In the genomic region with DNA sequence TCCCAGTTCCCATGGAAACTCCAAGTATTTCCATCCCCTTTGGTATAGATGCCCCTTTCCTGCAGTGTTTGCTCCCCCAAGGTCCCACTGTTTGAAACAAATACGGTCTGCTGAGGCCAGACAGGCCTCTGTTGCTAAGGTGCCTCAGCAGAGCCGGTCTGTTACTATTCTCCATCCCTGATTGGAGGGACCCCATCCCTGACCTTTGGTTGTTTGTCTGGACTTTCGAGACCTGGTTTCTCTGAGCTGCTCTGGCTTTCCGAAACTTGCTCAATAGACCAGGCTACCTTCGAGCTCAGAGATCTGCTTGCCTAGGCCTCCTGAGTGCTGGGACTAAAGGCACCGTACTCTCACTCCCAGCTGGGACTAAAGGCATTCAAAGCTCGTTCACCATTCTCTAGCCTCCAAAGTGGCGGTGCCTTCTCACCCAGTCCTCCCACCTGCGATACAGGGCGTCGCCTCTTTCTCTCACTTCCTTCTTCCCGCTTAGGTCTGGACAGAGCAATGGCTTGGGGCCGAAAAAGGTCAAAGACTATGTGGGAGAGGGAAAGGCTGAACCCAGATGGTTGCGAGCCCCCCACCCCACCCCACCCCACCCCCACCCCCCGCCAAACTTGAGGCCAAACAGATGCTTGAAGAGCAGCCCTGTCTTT, we compare ENCODE assay signal across 17 mouse cellular contexts. TPM values are rescaled to one million over a fixed set of nuclear protein-coding genes. Genes with fewer than 3 reads are reported as not detected.
DNase-seq lines count a peak whose midpoint lies in the region; ATAC-seq and TF ChIP-seq lines count a peak whose summit lies in the region.
"Had no signal": no experiment of that assay in that cellular context is flagged by ENCODE, and none has a peak within 500 bp of the region (broad histone marks: within the 10 kb centered on the region; RNA-seq: fewer than 3 reads in every experiment).

No protein-coding gene starts in this region.

- H3K4me2 ChIP-seq in midbrain, embryonic 13.5 days (replicated peaks), result no peak overlapping the region
- no peak overlapping the region for H3K4me2 ChIP-seq in liver, embryonic 14.5 days (ENCODE audit: low read depth)
- H3K4me2 ChIP-seq: limb, embryonic 12.5 days had no signal

- no peak for TF ChIP-seq POLR2A in cerebellum, adult 2 months (IDR thresholded peaks at IDR 0.05; ENCODE audit: borderline replicate concordance, insufficient read depth, low read length)

- H3K9me3 ChIP-seq in midbrain, embryonic 10.5 days (replicated peaks), result no peaks in the 10 kb centered on the region
- no peaks in the 10 kb centered on the region for H3K9me3 ChIP-seq in midbrain, embryonic 13.5 days
- H3K9me3 ChIP-seq in liver, embryonic 14.5 days (ENCODE audit: control insufficient read depth, low read length), result no peaks in the 10 kb centered on the region
- H3K9me3 ChIP-seq: hindbrain, embryonic 10.5 days; limb, embryonic 12.5 days had no signal

- no peak for DNase-seq in midbrain, embryonic 10.5 days (ENCODE audit: low spot score)
- DNase-seq in liver, embryonic 14.5 days (ENCODE audit: low read depth in 3 of 3, low spot score in 3 of 3), result peak in 2 of 3 experiments; percentile 16 to 26
- DNase-seq in layer of hippocampus, adult 9-11 months, result no peak
- no peak for DNase-seq in heart, adult 8-10 months (ENCODE audit: low spot score)
- DNase-seq in cerebellum, adult 2 months, result no peak
- DNase-seq: cerebellum, adult 18-20 months; embryo, embryonic 11 days; heart, adult 2 months; kidney, adult 2 months; right cerebral cortex, postnatal 14 days; thymus, postnatal 25 days had no signal

- H3K9ac ChIP-seq in midbrain, embryonic 13.5 days (replicated peaks), result no peak overlapping the region
- no peak overlapping the region for H3K9ac ChIP-seq in liver, embryonic 14.5 days (replicated peaks)
- H3K9ac ChIP-seq: limb, embryonic 12.5 days had no signal

- H3K4me3 ChIP-seq in midbrain, embryonic 10.5 days, result no peak overlapping the region
- no peak overlapping the region for H3K4me3 ChIP-seq in midbrain, embryonic 13.5 days (replicated peaks)
- H3K4me3 ChIP-seq in liver, embryonic 14.5 days (ENCODE audit: insufficient read depth in 1 of 2, low read depth in 2 of 2, low read length in 2 of 2), result no peak overlapping the region
- no peak overlapping the region for H3K4me3 ChIP-seq in cerebellum, adult 2 months (replicated peaks; ENCODE audit: insufficient read depth, low read depth, low read length)
- H3K4me3 ChIP-seq: erythroblast, embryonic 14.5 days; heart, adult 2 months; hindbrain, embryonic 10.5 days; limb, embryonic 12.5 days had no signal

- no peak for ATAC-seq in midbrain, embryonic 13.5 days
- peak; percentile 55 for ATAC-seq in granulocyte monocyte progenitor cell, adult 5-6 weeks (replicated peaks; ENCODE audit: poor library complexity, severe bottlenecking)
- ATAC-seq in liver, embryonic 14.5 days (ENCODE audit: insufficient read depth), result peak; percentile 50

- no peak for TF ChIP-seq CTCF in liver, embryonic 14.5 days (IDR thresholded peaks at IDR 0.05; ENCODE audit: low read depth)
- TF ChIP-seq CTCF in cerebellum, adult 2 months (IDR thresholded peaks at IDR 0.05; ENCODE audit: borderline replicate concordance, insufficient read depth, low read depth, low read length), result no peak

- H3K27ac ChIP-seq in midbrain, embryonic 10.5 days (replicated peaks), result peak overlapping the region; percentile 42; the same call in 1 of the 2 replicates
- no peak overlapping the region for H3K27ac ChIP-seq in midbrain, embryonic 13.5 days
- H3K27ac ChIP-seq in liver, embryonic 14.5 days, result no peak overlapping the region
- no peak overlapping the region for H3K27ac ChIP-seq in cerebellum, adult 2 months (ENCODE audit: insufficient read depth, low read length)
- H3K27ac ChIP-seq: heart, adult 2 months; limb, embryonic 12.5 days; macrophage had no signal

- H3K27me3 ChIP-seq in midbrain, embryonic 10.5 days (ENCODE audit: low read depth, poor library complexity, severe bottlenecking), result no peaks in the 10 kb centered on the region
- no peaks in the 10 kb centered on the region for H3K27me3 ChIP-seq in midbrain, embryonic 13.5 days
- no peaks in the 10 kb centered on the region for H3K27me3 ChIP-seq in liver, embryonic 14.5 days (ENCODE audit: control insufficient read depth, insufficient read depth, low read length)
- no peaks in the 10 kb centered on the region for H3K27me3 ChIP-seq in cerebellum, adult 2 months (ENCODE audit: control insufficient read depth, insufficient read depth, low read length)
- H3K27me3 ChIP-seq: limb, embryonic 12.5 days had no signal

- TF ChIP-seq EP300 in liver, embryonic 14.5 days (IDR thresholded peaks at IDR 0.05; ENCODE audit: low read depth), result no peak

- peaks cover 24% of the 10 kb centered on the region for H3K4me1 ChIP-seq in midbrain, embryonic 10.5 days
- H3K4me1 ChIP-seq in midbrain, embryonic 13.5 days (replicated peaks), result no peaks in the 10 kb centered on the region
- peaks cover 0 to 5% of the 10 kb centered on the region in 2 experiments; a peak in 1 of 4 replicates for H3K4me1 ChIP-seq in liver, embryonic 14.5 days (replicated peaks; ENCODE audit: control insufficient read depth in 2 of 2, insufficient read depth in 2 of 2, low read length in 1 of 2)
- H3K4me1 ChIP-seq in cerebellum, adult 2 months (ENCODE audit: control insufficient read depth, insufficient read depth, low read length), result no peaks in the 10 kb centered on the region; the same call in 1 of the 2 replicates

- H3K36me3 ChIP-seq in midbrain, embryonic 10.5 days, result no peaks in the 10 kb centered on the region
- 0 out of 2 replicates have a peak, but pooled peaks cover 1% of the 10 kb centered on the region for H3K36me3 ChIP-seq in midbrain, embryonic 13.5 days
- no peaks in the 10 kb centered on the region for H3K36me3 ChIP-seq in liver, embryonic 14.5 days (replicated peaks; ENCODE audit: control insufficient read depth, insufficient read depth, low read depth)

- WGBS in midbrain, embryonic 10.5 days, result 66% methylated on average over 15 of the region's 15 CpGs
- WGBS in midbrain, embryonic 13.5 days, result 65% methylated on average over 15 of the region's 15 CpGs
- WGBS in liver, embryonic 14.5 days (ENCODE audit: insufficient replicate concordance), result 59% methylated on average over 15 of the region's 15 CpGs
- WGBS in cerebellum, adult 2 months, result 64% methylated on average over 15 of the region's 15 CpGs

RNA-seq across cellular contexts. Expression of a gene that starts 37.0 kb away (rescaled TPM):
- 41.3 and 41.5 TPM in 2 replicates for polyA plus RNA-seq in midbrain, embryonic 10.5 days (2016; fragmentation: Nextera tagmentation; extraction: Ambion mirVana)
- polyA plus RNA-seq in midbrain, embryonic 13.5 days (2015; fragmentation: Nextera tagmentation; extraction: Ambion mirVana), result 27.2 and 29.5 TPM in 2 replicates
- 68.5 and 73.8 TPM in 2 replicates for total RNA-seq in granulocyte monocyte progenitor cell, adult 5-6 weeks (2014; fragmentation: Nextera tagmentation)
- 30.2 and 36.9 TPM in 2 replicates for total RNA-seq in granulocyte monocyte progenitor cell, adult 5-6 weeks (2017)
- polyA plus RNA-seq in liver, embryonic 14.5 days (2012; rRNA removed), result 6.4 and 6.6 TPM in 2 replicates
- polyA plus RNA-seq in liver, embryonic 14.5 days (2014; fragmentation: Nextera tagmentation; extraction: Ambion mirVana), result 20.9 and 21.6 TPM in 2 replicates
- total RNA-seq in heart, adult 8-10 months (2022), result 10 to 100 TPM; 72.6 to 96.0 (median 85.4) TPM
- 25.5 and 26.9 TPM in 2 replicates for polyA plus RNA-seq in cerebellum, adult 2 months (2012; rRNA removed)

RNA-seq across cellular contexts. Expression of a gene that starts 38.1 kb away (rescaled TPM):
- polyA plus RNA-seq in midbrain, embryonic 10.5 days (2016; fragmentation: Nextera tagmentation; extraction: Ambion mirVana), result 104 and 107 TPM in 2 replicates
- 73.3 and 74.6 TPM in 2 replicates for polyA plus RNA-seq in midbrain, embryonic 13.5 days (2015; fragmentation: Nextera tagmentation; extraction: Ambion mirVana)
- total RNA-seq in granulocyte monocyte progenitor cell, adult 5-6 weeks (2014; fragmentation: Nextera tagmentation), result 51.8 and 69.8 TPM in 2 replicates
- total RNA-seq in granulocyte monocyte progenitor cell, adult 5-6 weeks (2017), result 50.8 and 52.6 TPM in 2 replicates
- 30.2 and 34.6 TPM in 2 replicates for polyA plus RNA-seq in liver, embryonic 14.5 days (2012; rRNA removed)
- 40.2 and 42.0 TPM in 2 replicates for polyA plus RNA-seq in liver, embryonic 14.5 days (2014; fragmentation: Nextera tagmentation; extraction: Ambion mirVana)
- 10 to 100 TPM; 40.1 to 47.9 (median 42.6) TPM for total RNA-seq in heart, adult 8-10 months (2022)
- polyA plus RNA-seq in cerebellum, adult 2 months (2012; rRNA removed), result 55.5 and 57.7 TPM in 2 replicates

Comparison
In these comparisons a context has a peak if more than half of its experiments do, and no peak if none do; other contexts are left out.
1. DNase-seq: peak in liver, embryonic 14.5 days (2 of 3); none in midbrain, embryonic 10.5 days (single experiment), layer of hippocampus, adult 9-11 months (single experiment), heart, adult 8-10 months (single experiment) and cerebellum, adult 2 months (0 of 2).